Mouse (Mus musculus): ENCODE data around the gene 4930402H24Rik. TPM values are rescaled to one million over a fixed set of nuclear protein-coding genes. Genes with fewer than 3 reads are reported as not detected.
A peak's percentile ranks its signal among the peaks of the same experiment; 100 is the strongest.

4930402H24Rik gene
- total and polyA plus RNA-seq, 3 experiments: 6.1 to 6.2 TPM; not detected in 1

DNA sequence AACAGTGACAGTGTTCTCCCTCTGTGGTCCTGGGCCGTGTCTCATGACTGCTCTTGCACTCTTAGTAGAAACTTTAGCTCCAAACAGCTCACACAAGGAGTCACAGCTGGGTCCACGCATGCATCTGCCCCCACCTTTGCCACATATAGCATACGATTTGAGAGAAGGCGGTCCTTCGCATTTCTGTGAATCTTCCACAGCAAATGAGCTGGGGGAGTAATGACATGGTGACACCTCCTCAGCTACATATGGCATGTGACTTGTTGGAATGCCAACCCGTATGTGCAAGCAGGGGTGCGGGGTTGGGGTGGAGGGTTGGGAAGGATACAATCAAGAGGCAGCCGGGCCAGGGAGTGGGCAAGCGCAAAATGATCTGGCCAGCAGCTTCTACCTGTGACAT, 249.7 kb downstream of the 4930402H24Rik start:
- TF ChIP-seq CTCF (IDR thresholded peaks at IDR 0.05 in 2 of 3, conservative IDR thresholded peaks at IDR 0.05 in 1 of 3; ENCODE audit: control insufficient read depth in 1 of 3, insufficient read depth in 1 of 3, low read depth in 2 of 3, low read length in 3 of 3, poor library complexity in 1 of 3, severe bottlenecking in 1 of 3) (no peak), ETS1 (IDR thresholded peaks at IDR 0.05; ENCODE audit: low read depth, low read length) (no peak), SIN3A (IDR thresholded peaks at IDR 0.05; ENCODE audit: low read length) (no peak), EP300 (IDR thresholded peaks at IDR 0.05; ENCODE audit: low read depth in 1 of 2, low read length in 2 of 2) (no peak), E2F4 (IDR thresholded peaks at IDR 0.05; ENCODE audit: borderline replicate concordance, low read depth, low read length) (no peak), ELF1 (IDR thresholded peaks at IDR 0.05; ENCODE audit: low read depth, low read length) (no peak), TBP (IDR thresholded peaks at IDR 0.05; ENCODE audit: low read depth, low read length) (no peak), ZC3H11A (IDR thresholded peaks at IDR 0.05; ENCODE audit: low read depth, low read length) (no peak), CHD2 (IDR thresholded peaks at IDR 0.05; ENCODE audit: low read length) (no peak), UBTF (IDR thresholded peaks at IDR 0.05; ENCODE audit: borderline replicate concordance, insufficient read depth, low read depth, low read length) (no peak), TCF12 (IDR thresholded peaks at IDR 0.05; ENCODE audit: low read depth, low read length) (no peak)
- Histone ChIP-seq H3K27me3 (ENCODE audit: control insufficient read depth in 1 of 2, insufficient read depth in 2 of 2, low read length in 2 of 2) (no peaks in the 10 kb centered on the region), H3K79me2 (ENCODE audit: control insufficient read depth, insufficient read depth, low read length, poor library complexity) (no peaks in the 10 kb centered on the region), H3K36me3 (ENCODE audit: control insufficient read depth in 1 of 2, insufficient read depth in 2 of 2, low read length in 2 of 2) (peaks cover 2 to 13% of the 10 kb centered on the region in 2 experiments; a peak in 3 of 4 replicates), H3K4me3 (ENCODE audit: control insufficient read depth in 1 of 2, insufficient read depth in 1 of 2, low read depth in 2 of 2, low read length in 2 of 2) (no peak overlapping the region), H3K9me3 (replicated peaks; ENCODE audit: insufficient read depth, low read length) (no peaks in the 10 kb centered on the region), H3K27ac (ENCODE audit: control insufficient read depth, low read depth, low read length) (peak overlapping the region; percentile 84), H3K4me1 (ENCODE audit: control insufficient read depth in 1 of 2, insufficient read depth in 2 of 2, low read length in 2 of 2) (peaks cover 11 to 19% of the 10 kb centered on the region in 2 experiments), H3K9ac (ENCODE audit: control insufficient read depth, low read depth, low read length, poor library complexity, severe bottlenecking) (no peak overlapping the region)
- no peak for DNase-seq (ENCODE audit: low read depth, low spot score)

Other genes starting within 250 kb of the 4930402H24Rik start
- gene Ddrgk1, start 241.7 kb downstream of the 4930402H24Rik start, total RNA-seq (2012; rRNA removed): 44.7 and 52.7 TPM in 2 replicates
- 10 to 100 TPM in 1 of 2 experiments, not detected in 1; 73.6 TPM for gene Ddrgk1, start 241.7 kb downstream of the 4930402H24Rik start, polyA plus RNA-seq (2012; ENCODE audit: insufficient read depth in 1 of 2, insufficient read length in 2 of 2, low read depth in 1 of 2, low replicate concordance in 2 of 2, missing spikeins in 1 of 2)
- gene Itpa, start 238.8 kb downstream of the 4930402H24Rik start, total RNA-seq (2012; rRNA removed): 130 and 137 TPM in 2 replicates
- 100 to 1,000 TPM in 1 of 2 experiments, not detected in 1; 102 TPM for gene Itpa, start 238.8 kb downstream of the 4930402H24Rik start, polyA plus RNA-seq (2012; ENCODE audit: insufficient read depth in 1 of 2, insufficient read length in 2 of 2, low read depth in 1 of 2, low replicate concordance in 2 of 2, missing spikeins in 1 of 2)
- 0.13 and 0.31 TPM in 2 replicates for gene Slc4a11, start 208.9 kb downstream of the 4930402H24Rik start, total RNA-seq (2012; rRNA removed)
- gene Slc4a11, start 208.9 kb downstream of the 4930402H24Rik start, polyA plus RNA-seq (2012; ENCODE audit: insufficient read depth in 1 of 2, insufficient read length in 2 of 2, low read depth in 1 of 2, low replicate concordance in 2 of 2, missing spikeins in 1 of 2): 1 to 10 TPM in 1 of 2 experiments, not detected in 1; 1.6 TPM
- 5.7 and 6.3 TPM in 2 replicates for gene Atrn, start 89 bp upstream of the 4930402H24Rik start, total RNA-seq (2012; rRNA removed)
- gene Atrn, start 89 bp upstream of the 4930402H24Rik start, polyA plus RNA-seq (2012; ENCODE audit: insufficient read depth in 1 of 2, insufficient read length in 2 of 2, low read depth in 1 of 2, low replicate concordance in 2 of 2, missing spikeins in 1 of 2): 10 to 100 TPM in 1 of 2 experiments, 1 to 10 TPM in 1; 9.2 to 28.2 TPM
- gene Gfra4, start 136.7 kb upstream of the 4930402H24Rik start, total RNA-seq (2012; rRNA removed): 0.10 TPM in 1 of 2 replicates, not detected in the other
- not detected for gene Gfra4, start 136.7 kb upstream of the 4930402H24Rik start, polyA plus RNA-seq (2012; ENCODE audit: insufficient read depth in 1 of 2, insufficient read length in 2 of 2, low read depth in 1 of 2, low replicate concordance in 2 of 2, missing spikeins in 1 of 2)
- 0.12 TPM in 1 of 2 replicates, not detected in the other for gene Adam33, start 157.4 kb upstream of the 4930402H24Rik start, total RNA-seq (2012; rRNA removed)
- under 1 TPM in 1 of 2 experiments, not detected in 1; 0.28 TPM for gene Adam33, start 157.4 kb upstream of the 4930402H24Rik start, polyA plus RNA-seq (2012; ENCODE audit: insufficient read depth in 1 of 2, insufficient read length in 2 of 2, low read depth in 1 of 2, low replicate concordance in 2 of 2, missing spikeins in 1 of 2)
- gene Siglec1, start 180.4 kb upstream of the 4930402H24Rik start, total RNA-seq (2012; rRNA removed): 0.04 TPM in 1 of 2 replicates, not detected in the other
- gene Siglec1, start 180.4 kb upstream of the 4930402H24Rik start, polyA plus RNA-seq (2012; ENCODE audit: insufficient read depth in 1 of 2, insufficient read length in 2 of 2, low read depth in 1 of 2, low replicate concordance in 2 of 2, missing spikeins in 1 of 2): under 1 TPM in 1 of 2 experiments, not detected in 1; 0.07 TPM
- 0.04 and 0.07 TPM in 2 replicates for gene Hspa12b, start 220.9 kb upstream of the 4930402H24Rik start, total RNA-seq (2012; rRNA removed)
- 1 to 10 TPM in 1 of 2 experiments, not detected in 1; 1.2 TPM for gene Hspa12b, start 220.9 kb upstream of the 4930402H24Rik start, polyA plus RNA-seq (2012; ENCODE audit: insufficient read depth in 1 of 2, insufficient read length in 2 of 2, low read depth in 1 of 2, low replicate concordance in 2 of 2, missing spikeins in 1 of 2)
- gene Gm11037, start 227.1 kb upstream of the 4930402H24Rik start, total RNA-seq (2012; rRNA removed): not detected in 2 replicates
- not detected for gene Gm11037, start 227.1 kb upstream of the 4930402H24Rik start, polyA plus RNA-seq (2012; ENCODE audit: insufficient read depth in 1 of 2, insufficient read length in 2 of 2, low read depth in 1 of 2, low replicate concordance in 2 of 2, missing spikeins in 1 of 2)